Mouse (Mus musculus) liver, postnatal 0 days (tissue): ENCODE measurements around the gene Gm609. TPM values are rescaled to one million over a fixed set of nuclear protein-coding genes. Genes with fewer than 3 reads are reported as not detected.
A peak's percentile ranks its signal among the peaks of the same experiment; 100 is the strongest.

Experiments used
- ATAC-seq: fragments of 200-750 bp; cut with Nextera tagmentation; 2 replicates; pipeline ENCODE4 v1.8.0; 2017; ENCODE audit warnings: mild to moderate bottlenecking, moderate library complexity
- DNase-seq: peaks from one replicate; pipeline ENCODE4 v3.0.0-alpha.2; 2016
- H3K27ac ChIP-seq: fragments of 300-500 bp; sonication (generic); 2 replicates; pipeline ENCODE4 v1.5.1; 2014; ENCODE audit warnings: antibody characterized with exemption, moderate library complexity, mild to moderate bottlenecking, low read depth
- H3K27me3 ChIP-seq: fragments of 300-500 bp; sonication (generic); 2 replicates; pipeline ENCODE4 v1.6.1; 2014; ENCODE audit warnings: low read length, control low read depth, mixed read lengths; ENCODE audit not compliant: insufficient read depth
- H3K36me3 ChIP-seq: fragments of 300-500 bp; sonication (generic); replicated peaks from 2 replicates; pipeline ENCODE4 v1.6.1; 2014; ENCODE audit warnings: mild to moderate bottlenecking, control low read depth, low read length, moderate library complexity, mixed read lengths; ENCODE audit not compliant: insufficient read depth
- H3K4me1 ChIP-seq: fragments of 300-500 bp; sonication (generic); 2 replicates; pipeline ENCODE4 v1.6.1; 2014; ENCODE audit warnings: antibody characterized with exemption, mild to moderate bottlenecking, control low read depth; ENCODE audit not compliant: insufficient read depth
- H3K4me2 ChIP-seq: fragments of 300-500 bp; sonication (generic); 2 replicates; pipeline ENCODE4 v1.6.1; 2014; ENCODE audit warnings: low read depth, mild to moderate bottlenecking, low read length, moderate library complexity, mixed read lengths
- H3K4me3 ChIP-seq: fragments of 300-500 bp; sonication (generic); 2 replicates; pipeline ENCODE4 v1.5.1; 2014; ENCODE audit warnings: low read depth, low read length
- H3K9ac ChIP-seq: fragments of 300-500 bp; sonication (generic); replicated peaks from 2 replicates; pipeline ENCODE4 v1.6.1; 2014; ENCODE audit warnings: mild to moderate bottlenecking, moderate library complexity
- H3K9me3 ChIP-seq: fragments of 300-500 bp; sonication (generic); 2 replicates; pipeline ENCODE4 v1.6.1; 2016; ENCODE audit warnings: mild to moderate bottlenecking, control low read depth, low read length, mixed read lengths
- CTCF ChIP-seq: sonication (generic); IDR thresholded peaks from 2 replicates; pipeline ENCODE4 v1.5.1; 2016; ENCODE audit warnings: antibody characterized with exemption, low read depth
- EP300 ChIP-seq: IDR thresholded peaks from 2 replicates; pipeline ENCODE4 v1.6.1; 2016; ENCODE audit warnings: antibody characterized with exemption, low read depth, mild to moderate bottlenecking
- WGBS: fragments of 180-500 bp; shearing (Covaris S2); extraction: QIAGEN DNeasy Blood & Tissue Kit; methylation state at CpG from one replicate; pipeline ENCODE4 v1.1.7; 2014; ENCODE audit not compliant: insufficient replicate concordance; 5-methylcytosine and 5-hydroxymethylcytosine counted together
- polyA plus RNA-seq: library from polyadenylated mRNA; unstranded; fragments of >200 nt; fragmentation: Nextera tagmentation; extraction: Ambion mirVana; gene quantifications from 2 replicates; pipeline ENCODE4 v1.2.1, GENCODE M21; 2015

Gm609 gene
- polyA plus RNA-seq, 1 experiment from 2014 or later: 0.13 TPM

GRCm38 (mm10) chr16:45408425-45409063 is 84.2 kb downstream of the Gm609 start, which contains the start of gene Cd200:
Cd200 (minus strand) TSS chr16:45409053.
- Histone ChIP-seq H3K27me3 (no peaks in the 10 kb centered on the region), H3K36me3 (no peaks in the 10 kb centered on the region), H3K4me3 (peak within 1 kb of the TSS; percentile 34), H3K4me1 (peaks cover 8% of the 10 kb centered on the region; the same call in 1 of the 2 replicates), H3K9me3 (no peaks in the 10 kb centered on the region), H3K9ac (no peak within 1 kb of the TSS), H3K4me2 (peak within 1 kb of the TSS; percentile 67), H3K27ac (no peak within 1 kb of the TSS)
- WGBS: 2% methylated on average over 28 of the region's 28 CpGs
- TF ChIP-seq EP300 (no peak), CTCF (0 out of 2 replicates have a peak, but pooled peaks have one; percentile 20)
- DNase-seq (peak; percentile 13), ATAC-seq (no peak)

GRCm38 (mm10) chr16:45407645-45408400 is 84.9 kb downstream of the Gm609 start:
- peaks cover 8% of the 10 kb centered on the region; the same call in 1 of the 2 replicates for H3K4me1 ChIP-seq
- peak overlapping the region; percentile 67 for H3K4me2 ChIP-seq
- DNase-seq: no peak
- WGBS: 46% methylated on average over 9 of the region's 9 CpGs
- ATAC-seq: no peak
- H3K9me3 ChIP-seq: no peaks in the 10 kb centered on the region
- H3K36me3 ChIP-seq: no peaks in the 10 kb centered on the region
- no peaks in the 10 kb centered on the region for H3K27me3 ChIP-seq
- peak overlapping the region; percentile 34; the same call in 1 of the 2 replicates for H3K4me3 ChIP-seq
- no peak overlapping the region for H3K9ac ChIP-seq
- H3K27ac ChIP-seq: no peak overlapping the region
- TF ChIP-seq EP300: no peak
- TF ChIP-seq CTCF: no peak

GRCm38 (mm10) chr16:45407091-45407490 is 85.7 kb downstream of the Gm609 start:
- H3K4me3 ChIP-seq: no peak overlapping the region
- no peak overlapping the region for H3K4me2 ChIP-seq
- ATAC-seq: no peak
- TF ChIP-seq EP300: no peak
- no peak for TF ChIP-seq CTCF
- no peak for DNase-seq
- H3K27ac ChIP-seq: no peak overlapping the region
- peaks cover 8% of the 10 kb centered on the region; the same call in 1 of the 2 replicates for H3K4me1 ChIP-seq
- H3K9ac ChIP-seq: no peak overlapping the region
- 81% methylated on average over 5 of the region's 5 CpGs for WGBS
- H3K9me3 ChIP-seq: no peaks in the 10 kb centered on the region
- no peaks in the 10 kb centered on the region for H3K27me3 ChIP-seq
- H3K36me3 ChIP-seq: no peaks in the 10 kb centered on the region

- 64% methylated on average over 2 of the region's 2 CpGs for WGBS
- no peaks in the 10 kb centered on the region for H3K4me1 ChIP-seq
- H3K27me3 ChIP-seq: no peaks in the 10 kb centered on the region
- H3K4me3 ChIP-seq: no peak overlapping the region
- ATAC-seq: no peak
- no peak for TF ChIP-seq CTCF
- no peak for TF ChIP-seq EP300
- H3K27ac ChIP-seq: no peak overlapping the region
- DNase-seq: no peak
- no peak overlapping the region for H3K9ac ChIP-seq
- no peaks in the 10 kb centered on the region for H3K9me3 ChIP-seq
- H3K4me2 ChIP-seq: no peak overlapping the region
- H3K36me3 ChIP-seq: no peaks in the 10 kb centered on the region
Observed at GRCm38 (mm10) chr16:45402951-45403350, 89.8 kb downstream of the Gm609 start.

- Histone ChIP-seq H3K4me2 (no peak overlapping the region), H3K27ac (no peak overlapping the region), H3K4me1 (no peaks in the 10 kb centered on the region), H3K4me3 (no peak overlapping the region), H3K27me3 (no peaks in the 10 kb centered on the region), H3K36me3 (no peaks in the 10 kb centered on the region), H3K9ac (no peak overlapping the region), H3K9me3 (no peaks in the 10 kb centered on the region)
- TF ChIP-seq EP300 (no peak), CTCF (no peak)
- no peak for ATAC-seq
- 75% methylated on average over 1 of the region's 1 CpGs for WGBS
- DNase-seq: no peak
Observed at GRCm38 (mm10) chr16:45402036-45402435, 90.7 kb downstream of the Gm609 start.

- Histone ChIP-seq H3K9me3 (no peaks in the 10 kb centered on the region), H3K4me3 (no peak overlapping the region), H3K27me3 (no peaks in the 10 kb centered on the region), H3K36me3 (no peaks in the 10 kb centered on the region), H3K27ac (no peak overlapping the region), H3K4me2 (no peak overlapping the region), H3K9ac (no peak overlapping the region), H3K4me1 (no peaks in the 10 kb centered on the region)
- 56% methylated on average over 9 of the region's 9 CpGs for WGBS
- TF ChIP-seq EP300: no peak
- no peak for TF ChIP-seq CTCF
- ATAC-seq: no peak
- DNase-seq: no peak
Observed at GRCm38 (mm10) chr16:45399947-45400555, 92.7 kb downstream of the Gm609 start.
